Mouse (Mus musculus) liver, embryonic 14.5 days (tissue): Measurements from ENCODE around the gene Qtrt2.

Source experiments
- CTCF ChIP-seq: IDR thresholded peaks from 2 replicates; pipeline ENCODE4 v1.5.1; 2016; ENCODE audit warnings: antibody characterized with exemption, low read depth, control low read depth
- EP300 ChIP-seq: IDR thresholded peaks from 2 replicates; pipeline ENCODE4 v1.6.1; 2016; ENCODE audit warnings: antibody characterized with exemption, low read depth

- no peak for TF ChIP-seq CTCF
- TF ChIP-seq EP300, result no peak
These were observed 35.8 kb downstream of the Qtrt2 start for GRCm38 (mm10) chr16:43890747-43891336.
